Mouse (Mus musculus) MEL-GATA-1-ER (cell line): ENCODE measurements around the gene Lmbr1l.

ENCODE experiments used
- DNase-seq: peaks from one replicate; pipeline ENCODE4 v3.0.0-alpha.2; 2012; ENCODE audit warnings: low read depth; ENCODE audit errors: extremely low read depth

The Lmbr1l gene

GRCm38 (mm10) chr15:98869342-98870178 is 48.5 kb downstream of the Lmbr1l start:
- DNase-seq, result no peak

DNA sequence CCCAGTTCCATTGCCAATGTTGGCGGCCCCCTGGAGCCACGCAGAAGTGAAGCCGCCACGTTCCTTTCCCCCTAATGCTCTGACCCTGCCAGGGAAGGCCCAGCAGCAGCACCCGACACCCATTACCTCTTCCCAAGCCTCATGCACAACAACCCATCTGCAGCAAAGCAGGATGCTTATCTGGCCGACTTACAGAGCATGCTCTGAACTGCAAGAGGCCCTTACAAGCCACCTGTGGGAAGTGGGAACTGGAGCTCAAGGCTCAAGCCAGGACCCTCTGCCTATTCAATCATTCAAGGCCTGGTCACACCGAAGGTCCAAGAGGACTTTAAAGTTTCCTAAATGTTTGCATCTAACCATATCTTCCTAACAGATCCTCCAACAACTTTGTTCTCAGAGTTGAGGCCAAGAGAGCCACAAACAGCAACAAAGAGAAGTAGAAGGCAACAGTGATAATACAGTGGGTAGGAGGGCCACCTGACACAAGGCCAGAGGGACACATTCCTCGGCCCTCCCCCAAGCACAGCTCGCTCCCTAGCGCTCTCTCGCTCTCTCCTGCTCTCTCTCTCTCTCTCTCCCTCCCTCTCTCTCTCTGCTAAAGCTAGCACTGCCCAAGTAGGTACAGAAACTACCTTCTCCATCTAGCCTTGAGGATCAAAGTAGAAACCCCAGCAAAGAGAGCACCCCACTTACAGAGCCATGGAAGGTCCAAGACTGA is 49.5 kb downstream of the Lmbr1l start:
- no peak for DNase-seq

- peak; percentile 86 for DNase-seq
These were observed 50.7 kb downstream of the Lmbr1l start for GRCm38 (mm10) chr15:98867321-98867720.

DNA sequence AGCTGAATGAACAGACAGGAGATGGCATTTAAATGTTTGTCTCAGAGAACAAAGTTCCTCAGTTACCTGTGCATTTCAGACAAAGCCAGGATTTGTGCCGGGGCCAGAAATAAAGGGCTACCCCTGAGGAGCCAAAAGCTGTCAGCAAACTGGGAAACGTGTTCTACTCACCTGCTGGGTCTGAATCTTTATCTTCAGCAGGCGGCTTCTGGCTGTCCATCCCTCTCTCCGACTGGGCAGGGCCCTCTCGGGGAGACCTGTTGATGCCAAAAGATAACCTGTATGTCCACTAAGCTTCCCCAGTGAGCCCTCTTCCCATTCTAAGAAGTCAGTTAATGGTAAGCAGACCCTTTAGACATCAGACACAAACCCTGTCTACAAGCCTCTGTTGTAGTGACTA is 51.5 kb downstream of the Lmbr1l start:
- DNase-seq, result no peak

GRCm38 (mm10) chr15:98865771-98866170 is 52.3 kb downstream of the Lmbr1l start:
- DNase-seq, result no peak

DNA sequence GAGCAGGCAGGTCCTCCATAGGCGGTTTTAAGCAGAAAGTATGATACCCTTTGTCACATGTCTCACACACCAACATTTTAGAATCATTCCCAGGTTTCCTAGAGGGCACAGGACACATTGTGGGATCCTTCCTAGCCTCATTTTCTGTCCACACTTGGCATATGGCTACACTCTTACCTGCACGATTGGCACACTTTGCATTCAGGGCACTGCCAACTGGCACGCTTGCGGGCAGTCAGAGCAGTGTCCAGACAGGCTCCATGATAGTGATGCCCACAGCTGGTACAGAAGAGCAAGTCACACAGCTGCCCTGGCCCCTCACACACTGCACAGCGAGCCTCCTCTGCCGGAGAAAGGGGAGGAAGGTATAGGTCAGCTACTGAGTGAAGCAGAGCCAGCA is 53.1 kb downstream of the Lmbr1l start:
- no peak for DNase-seq

DNA sequence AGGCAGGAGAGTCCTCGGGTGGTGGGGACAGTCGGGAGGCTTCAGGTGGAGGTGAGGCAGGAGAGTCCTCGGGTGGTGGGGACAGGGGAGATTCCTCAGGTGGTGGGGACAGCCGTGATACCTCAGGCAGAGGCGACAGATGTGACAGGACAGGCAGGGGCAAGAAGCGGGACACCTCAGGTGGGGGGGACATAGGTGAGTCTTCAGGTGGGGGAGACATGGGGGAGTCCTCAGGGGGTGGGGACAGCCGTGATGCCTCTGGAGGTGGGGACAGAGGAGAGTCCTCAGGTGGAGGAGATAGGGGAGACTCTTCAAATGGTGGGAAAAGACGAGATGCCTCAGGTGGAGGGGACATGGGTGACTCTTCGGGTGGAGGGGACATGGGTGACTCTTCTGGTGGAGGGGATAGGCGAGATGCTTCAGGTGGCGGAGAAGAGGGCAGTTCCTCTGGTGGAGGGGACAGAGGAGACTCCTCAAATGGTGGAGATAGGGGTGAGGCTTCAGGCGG is 54.5 kb downstream of the Lmbr1l start:
- no peak for DNase-seq

GRCm38 (mm10) chr15:98861701-98862410 is 56.2 kb downstream of the Lmbr1l start:
- no peak for DNase-seq

DNA sequence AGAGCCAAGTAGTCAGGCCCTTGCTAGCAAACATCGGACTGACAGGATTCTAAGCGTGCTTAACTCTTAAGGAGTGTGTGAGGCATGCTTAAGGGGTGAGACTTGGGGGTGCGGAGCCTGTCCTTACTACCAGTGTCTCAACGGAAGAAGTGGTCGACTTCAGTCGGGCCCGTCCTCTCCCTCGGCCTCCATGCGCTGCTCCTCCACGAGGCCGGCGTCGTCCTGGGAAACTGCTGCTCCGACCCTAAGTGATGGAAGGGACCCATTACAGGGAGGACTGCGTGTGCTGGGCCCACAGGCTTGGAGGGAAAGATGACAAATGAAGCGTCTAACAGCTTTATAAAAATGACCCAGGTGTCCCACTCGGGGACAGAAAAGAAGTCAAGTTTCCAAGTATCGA is 57.1 kb downstream of the Lmbr1l start:
- DNase-seq, result no peak

DNA sequence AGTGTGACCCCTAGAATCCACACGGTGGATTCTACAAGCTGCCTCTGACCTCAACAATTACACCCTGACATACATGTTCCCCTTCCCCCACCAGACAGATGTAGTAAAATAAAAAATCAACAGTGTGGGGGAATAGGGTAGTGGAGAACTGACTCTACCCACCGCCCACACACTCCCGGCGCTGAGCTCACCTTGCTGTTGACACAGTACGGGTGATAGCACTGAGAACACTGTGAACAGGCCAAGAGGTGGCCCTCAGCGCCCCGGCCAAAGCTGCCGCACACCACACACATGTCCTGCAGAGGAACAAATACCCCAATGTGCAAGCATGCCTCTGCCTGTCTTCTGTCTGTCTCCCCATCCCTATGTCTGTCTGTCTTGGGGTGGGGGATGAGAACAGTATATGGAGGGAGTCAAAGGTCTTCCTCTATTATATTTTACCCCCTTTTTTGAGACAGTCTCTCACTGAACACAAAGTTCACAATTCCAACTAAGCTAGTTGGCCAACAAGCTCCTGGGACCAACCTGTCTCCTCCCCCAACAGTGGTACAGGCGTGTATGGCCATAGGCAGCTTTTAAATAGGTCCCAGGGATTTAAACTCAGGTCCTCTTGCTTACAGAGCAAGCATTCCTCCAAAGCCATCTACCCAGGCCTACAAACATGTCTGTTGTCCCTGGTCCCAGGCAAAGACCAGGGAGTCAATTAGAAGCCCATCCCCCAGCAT is 58.5 kb downstream of the Lmbr1l start:
- no peak for DNase-seq

- DNase-seq, result no peak
These were observed 63.8 kb downstream of the Lmbr1l start for GRCm38 (mm10) chr15:98854214-98854613.
